Mouse (Mus musculus): ENCODE results near the gene Prrt1. TPM values are rescaled to one million over a fixed set of nuclear protein-coding genes. Genes with fewer than 3 reads are reported as not detected.

Prrt1 gene
- polyA plus RNA-seq, 2 experiments = 0.94 to 5.7 TPM

DNA sequence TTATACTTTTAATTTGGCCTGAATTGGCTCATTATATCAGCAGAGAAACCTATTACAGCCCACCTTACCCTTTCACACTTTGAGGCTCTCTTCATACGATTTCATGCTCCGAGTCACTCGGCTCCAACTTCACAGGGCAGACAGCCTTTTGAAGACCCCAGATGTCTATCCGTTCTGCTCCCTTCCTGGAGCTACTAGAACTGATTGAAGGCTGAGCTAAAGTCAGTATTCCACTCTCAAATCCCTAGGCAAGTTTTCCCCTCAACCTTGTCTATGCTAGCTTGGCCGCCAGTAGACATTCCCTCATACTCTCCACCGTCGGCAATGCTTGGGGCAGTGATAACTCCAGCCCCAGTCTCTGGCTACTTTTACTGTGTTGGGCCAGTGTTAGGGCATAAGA, 40.1 kb upstream of the Prrt1 start:
- no peak overlapping the region for H3K9ac ChIP-seq (ENCODE audit: low read depth, low read length, severe bottlenecking)
- no peak overlapping the region; the same call in 1 of the 2 replicates for H3K4me2 ChIP-seq (replicated peaks; ENCODE audit: low read depth, low read length, severe bottlenecking)
- no peak for TF ChIP-seq POLR2A (IDR thresholded peaks at IDR 0.05; ENCODE audit: borderline replicate concordance, extremely low read depth, insufficient read depth, insufficient read length)
- DNase-seq (ENCODE audit: low spot score) = no peak
- H3K4me3 ChIP-seq (replicated peaks; ENCODE audit: low read length) = no peak overlapping the region
- peaks cover 4% of the 10 kb centered on the region for H3K36me3 ChIP-seq (ENCODE audit: control insufficient read depth, insufficient read depth, low read length)
- H3K4me1 ChIP-seq (ENCODE audit: control insufficient read depth, insufficient read depth, low read length) = peaks cover 50% of the 10 kb centered on the region
- H3K9me3 ChIP-seq (ENCODE audit: control insufficient read depth, low read length) = no peaks in the 10 kb centered on the region
- ATAC-seq (ENCODE audit: low FRiP score, low read depth) = no peak
- H3K27me3 ChIP-seq (ENCODE audit: control insufficient read depth, insufficient read depth, low read length) = no peaks in the 10 kb centered on the region
- H3K27ac ChIP-seq (replicated peaks; ENCODE audit: low read depth, low read length) = peak overlapping the region; percentile 48; the same call in 1 of the 2 replicates
- 28% methylated on average over 7 of the region's 7 CpGs for WGBS

GRCm38 (mm10) chr17:34589681-34590101, 39.6 kb upstream of the Prrt1 start, which contains the start of gene Gpsm3:
Gene Gpsm3, plus strand, starts transcription at chr17:34589806.
- DNase-seq (ENCODE audit: low spot score) = no peak
- TF ChIP-seq POLR2A (IDR thresholded peaks at IDR 0.05; ENCODE audit: borderline replicate concordance, extremely low read depth, insufficient read depth, insufficient read length) = no peak
- Histone ChIP-seq H3K27me3 (ENCODE audit: control insufficient read depth, insufficient read depth, low read length) (no peaks in the 10 kb centered on the region), H3K9me3 (ENCODE audit: control insufficient read depth, low read length) (no peaks in the 10 kb centered on the region), H3K4me3 (replicated peaks; ENCODE audit: low read length) (no peak within 1 kb of the TSS; the same call in 1 of the 2 replicates), H3K36me3 (ENCODE audit: control insufficient read depth, insufficient read depth, low read length) (peaks cover 9% of the 10 kb centered on the region), H3K4me2 (replicated peaks; ENCODE audit: low read depth, low read length, severe bottlenecking) (peak within 1 kb of the TSS; percentile 96), H3K4me1 (ENCODE audit: control insufficient read depth, insufficient read depth, low read length) (peaks cover 53% of the 10 kb centered on the region), H3K9ac (ENCODE audit: low read depth, low read length, severe bottlenecking) (no peak within 1 kb of the TSS), H3K27ac (replicated peaks; ENCODE audit: low read depth, low read length) (peak within 1 kb of the TSS; percentile 48; the same call in 1 of the 2 replicates)
- WGBS = 9% methylated on average over 5 of the region's 7 CpGs
- ATAC-seq (ENCODE audit: low FRiP score, low read depth) = no peak

DNA sequence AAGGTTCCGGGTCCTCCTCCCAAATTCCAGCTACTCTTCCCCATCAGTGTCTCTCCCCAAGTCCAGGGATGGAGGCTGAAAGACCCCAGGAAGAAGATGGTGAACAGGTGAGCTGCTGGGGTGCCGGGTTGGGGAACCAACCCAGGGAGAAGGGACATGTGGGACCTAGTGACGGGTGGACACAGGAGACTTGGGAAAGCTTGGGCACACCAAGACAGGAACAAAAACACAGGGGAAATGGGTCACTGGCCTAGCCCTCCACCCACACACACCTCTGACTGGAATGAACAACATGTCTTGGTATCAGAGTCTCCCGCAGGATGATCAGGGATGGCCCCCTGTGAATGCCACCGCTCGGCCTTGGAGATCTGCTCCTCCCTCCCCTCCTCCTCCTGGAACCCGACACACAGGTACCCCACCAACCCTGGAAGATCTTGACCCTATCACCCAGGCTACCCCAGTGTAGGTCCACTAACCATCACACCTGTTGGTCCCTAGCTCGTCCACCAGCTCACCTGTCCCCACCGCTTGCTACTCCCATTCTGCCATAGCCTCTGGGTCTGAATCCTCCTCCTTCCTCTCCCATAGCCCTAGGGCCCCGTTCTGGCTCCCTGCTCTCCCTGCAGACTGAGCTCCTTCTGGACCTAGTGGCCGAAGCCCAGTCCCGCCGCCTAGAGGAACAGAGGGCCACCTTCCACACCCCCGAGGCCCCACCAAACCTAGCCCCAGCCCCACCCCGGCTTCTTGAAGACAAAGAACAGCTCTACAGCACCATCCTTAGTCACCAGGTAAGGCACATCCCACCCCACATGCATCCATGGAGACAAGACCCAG, 39.0 kb upstream of the Prrt1 start:
- Histone ChIP-seq H3K4me3 (replicated peaks; ENCODE audit: low read length) (no peak overlapping the region; the same call in 1 of the 2 replicates), H3K9ac (ENCODE audit: low read depth, low read length, severe bottlenecking) (no peak overlapping the region), H3K9me3 (ENCODE audit: control insufficient read depth, low read length) (no peaks in the 10 kb centered on the region), H3K4me2 (replicated peaks; ENCODE audit: low read depth, low read length, severe bottlenecking) (peak overlapping the region; percentile 96), H3K4me1 (ENCODE audit: control insufficient read depth, insufficient read depth, low read length) (peaks cover 53% of the 10 kb centered on the region), H3K36me3 (ENCODE audit: control insufficient read depth, insufficient read depth, low read length) (peaks cover 16% of the 10 kb centered on the region), H3K27ac (replicated peaks; ENCODE audit: low read depth, low read length) (no peak overlapping the region), H3K27me3 (ENCODE audit: control insufficient read depth, insufficient read depth, low read length) (no peaks in the 10 kb centered on the region)
- TF ChIP-seq POLR2A (IDR thresholded peaks at IDR 0.05; ENCODE audit: borderline replicate concordance, extremely low read depth, insufficient read depth, insufficient read length) = no peak
- no peak for DNase-seq (ENCODE audit: low spot score)
- 74% methylated on average over 15 of the region's 15 CpGs for WGBS
- ATAC-seq (ENCODE audit: low FRiP score, low read depth) = no peak

DNA sequence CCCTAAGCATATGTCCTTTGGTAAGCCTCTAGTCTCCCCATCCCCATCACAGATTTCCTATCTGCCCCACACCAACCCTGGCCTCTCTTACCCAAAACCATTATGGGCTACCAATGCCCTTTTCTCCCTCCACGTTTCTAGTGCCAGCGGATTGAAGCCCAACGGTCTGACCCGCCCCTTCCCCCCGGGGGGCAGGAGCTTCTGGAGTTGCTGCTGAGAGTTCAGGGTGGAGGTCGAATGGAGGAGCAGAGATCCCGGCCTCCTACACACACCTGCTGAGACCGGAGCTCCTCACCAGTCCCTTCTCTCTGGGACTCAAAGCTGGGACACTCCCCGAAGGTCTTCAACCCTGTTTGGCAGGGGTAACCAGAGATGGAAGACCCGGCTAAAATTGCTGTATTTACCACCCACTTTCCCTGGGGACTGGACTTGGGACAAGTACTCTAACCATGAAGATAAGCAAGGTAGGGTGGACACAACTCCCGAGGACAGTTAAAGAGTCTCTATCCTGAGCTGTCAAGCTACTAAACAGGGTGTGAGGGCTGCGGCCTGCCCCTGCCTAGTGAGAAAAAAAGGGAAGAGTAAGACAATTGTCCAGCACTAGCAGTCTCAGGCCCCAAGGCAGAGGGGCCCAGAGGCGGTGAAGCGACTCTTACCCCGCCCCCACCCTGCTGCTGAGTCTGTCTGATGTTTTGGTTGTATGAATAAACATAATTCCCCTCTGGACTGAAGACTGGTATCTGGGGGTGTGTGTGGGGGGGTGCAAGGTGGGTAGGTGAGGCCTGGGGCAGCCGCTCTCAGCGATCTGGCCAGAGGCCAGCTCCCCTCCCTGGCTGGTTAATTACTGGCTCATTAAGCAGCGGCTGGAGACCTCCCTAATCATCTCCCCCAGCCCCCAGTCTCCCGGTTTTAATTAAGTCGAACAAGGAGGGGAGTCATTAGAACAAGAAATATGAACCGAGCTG, 38.0 kb upstream of the Prrt1 start, which contains the start of gene Pbx2:
Pbx2 (plus strand) TSS at position 238 of the 965 bp plus-strand sequence.
- Histone ChIP-seq H3K27ac (replicated peaks; ENCODE audit: low read depth, low read length) (peak within 1 kb of the TSS; percentile 98), H3K36me3 (ENCODE audit: control insufficient read depth, insufficient read depth, low read length) (peaks cover 25% of the 10 kb centered on the region), H3K27me3 (ENCODE audit: control insufficient read depth, insufficient read depth, low read length) (no peaks in the 10 kb centered on the region), H3K4me2 (replicated peaks; ENCODE audit: low read depth, low read length, severe bottlenecking) (peak within 1 kb of the TSS; percentile 96), H3K4me1 (ENCODE audit: control insufficient read depth, insufficient read depth, low read length) (peaks cover 46% of the 10 kb centered on the region), H3K9me3 (ENCODE audit: control insufficient read depth, low read length) (no peaks in the 10 kb centered on the region), H3K4me3 (replicated peaks; ENCODE audit: low read length) (peak within 1 kb of the TSS; percentile 93), H3K9ac (ENCODE audit: low read depth, low read length, severe bottlenecking) (peak within 1 kb of the TSS; percentile 94)
- DNase-seq (ENCODE audit: low spot score) (no peak), ATAC-seq (ENCODE audit: low FRiP score, low read depth) (no peak)
- 5% methylated on average over 21 of the region's 21 CpGs for WGBS
- TF ChIP-seq POLR2A (IDR thresholded peaks at IDR 0.05; ENCODE audit: borderline replicate concordance, extremely low read depth, insufficient read depth, insufficient read length) = no peak

- peak; percentile 53 for ATAC-seq (ENCODE audit: low FRiP score, low read depth)
Observed at GRCm38 (mm10) chr17:34591994-34592375, 37.3 kb upstream of the Prrt1 start.

More at GRCm38 (mm10) chr17:34591994-34592375, 37.3 kb upstream of the Prrt1 start:
- peaks cover 30% of the 10 kb centered on the region for H3K36me3 ChIP-seq (ENCODE audit: control insufficient read depth, insufficient read depth, low read length)
- H3K9me3 ChIP-seq (ENCODE audit: control insufficient read depth, low read length) = no peaks in the 10 kb centered on the region
- peak; percentile 60; the same call in 1 of the 2 replicates for TF ChIP-seq POLR2A (IDR thresholded peaks at IDR 0.05; ENCODE audit: borderline replicate concordance, extremely low read depth, insufficient read depth, insufficient read length)
- DNase-seq (ENCODE audit: low spot score) = peak; percentile 86
- no peaks in the 10 kb centered on the region for H3K27me3 ChIP-seq (ENCODE audit: control insufficient read depth, insufficient read depth, low read length)
- 0% methylated on average over 10 of the region's 35 CpGs for WGBS
- peak overlapping the region; percentile 98 for H3K27ac ChIP-seq (replicated peaks; ENCODE audit: low read depth, low read length)
- peak overlapping the region; percentile 93 for H3K4me3 ChIP-seq (replicated peaks; ENCODE audit: low read length)
- peaks cover 41% of the 10 kb centered on the region for H3K4me1 ChIP-seq (ENCODE audit: control insufficient read depth, insufficient read depth, low read length)
- peak overlapping the region; percentile 94 for H3K9ac ChIP-seq (ENCODE audit: low read depth, low read length, severe bottlenecking)
- peak overlapping the region; percentile 96 for H3K4me2 ChIP-seq (replicated peaks; ENCODE audit: low read depth, low read length, severe bottlenecking)
